8 mouse cellular contexts compared by ENCODE assay signal in the genomic region with DNA sequence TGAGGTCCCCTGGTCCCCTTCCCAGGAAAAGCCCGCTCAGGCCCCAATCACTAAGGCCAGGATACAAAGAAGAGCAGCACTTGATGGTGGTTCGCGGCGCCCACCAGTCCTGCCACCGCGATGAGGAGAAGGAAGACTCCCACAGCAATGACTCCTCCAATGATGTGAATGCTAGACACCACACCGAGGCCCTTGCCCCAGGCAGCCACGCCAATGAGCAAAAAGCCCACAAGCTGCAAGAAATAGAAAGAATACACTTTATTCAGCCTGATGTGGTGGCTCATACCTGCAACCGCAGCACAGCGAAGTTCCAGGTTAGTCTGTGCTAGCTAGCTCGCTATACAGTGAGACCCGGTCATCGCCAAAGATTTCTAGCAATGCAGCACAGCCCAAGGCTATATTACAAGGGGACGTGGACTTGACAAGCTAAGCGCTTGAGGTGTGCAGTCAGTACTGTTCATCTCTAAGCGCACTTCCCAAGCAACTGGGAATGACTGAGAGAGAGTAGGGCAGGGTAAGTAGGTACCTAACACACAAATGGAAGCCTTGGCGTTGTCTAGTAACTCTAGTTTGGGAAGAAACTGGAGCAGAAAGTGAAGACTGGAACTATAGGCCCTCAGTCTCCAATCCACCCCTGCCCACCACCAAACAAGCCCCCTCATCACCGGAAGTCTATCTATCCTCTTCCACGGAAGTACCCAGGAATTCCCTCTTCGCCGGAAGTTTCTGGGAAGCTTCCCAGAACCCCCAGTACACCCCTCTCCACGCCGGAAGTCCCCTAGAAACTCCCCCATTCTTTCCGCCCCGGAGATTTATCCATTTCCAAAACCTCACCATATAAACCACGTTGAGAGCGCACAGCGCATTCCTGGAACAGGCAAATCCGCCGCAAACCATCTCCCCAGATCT. TPM values are rescaled to one million over a fixed set of nuclear protein-coding genes. Genes with fewer than 3 reads are reported as not detected.
DNase-seq lines count a peak whose midpoint lies in the region; ATAC-seq and TF ChIP-seq lines count a peak whose summit lies in the region.

No protein-coding gene starts in this region.

- peaks cover 35% of the 10 kb centered on the region for H3K36me3 ChIP-seq in kidney, postnatal 0 days (ENCODE audit: insufficient read depth, low read length)
- H3K36me3 ChIP-seq in embryonic facial prominence, embryonic 15.5 days, result peaks cover 41% of the 10 kb centered on the region
- peaks cover 42% of the 10 kb centered on the region for H3K36me3 ChIP-seq in limb, embryonic 13.5 days

- H3K9me3 ChIP-seq in kidney, postnatal 0 days (replicated peaks; ENCODE audit: low read length), result no peaks in the 10 kb centered on the region
- H3K9me3 ChIP-seq in embryonic facial prominence, embryonic 15.5 days (replicated peaks), result no peaks in the 10 kb centered on the region
- no peaks in the 10 kb centered on the region for H3K9me3 ChIP-seq in limb, embryonic 13.5 days

- H3K27ac ChIP-seq in kidney, postnatal 0 days, result peak overlapping the region; percentile 91
- H3K27ac ChIP-seq in embryonic facial prominence, embryonic 15.5 days (replicated peaks), result peak overlapping the region; percentile 95
- H3K27ac ChIP-seq in limb, embryonic 13.5 days, result peak overlapping the region; percentile 89

- peak overlapping the region; percentile 71 for H3K9ac ChIP-seq in kidney, postnatal 0 days (ENCODE audit: low read depth, low read length)
- peak overlapping the region; percentile 59 for H3K9ac ChIP-seq in embryonic facial prominence, embryonic 15.5 days
- H3K9ac ChIP-seq in limb, embryonic 13.5 days, result peak overlapping the region; percentile 78

- no peak for TF ChIP-seq CTCF in kidney, postnatal 0 days (IDR thresholded peaks at IDR 0.05; ENCODE audit: low read depth)

- DNase-seq in kidney, postnatal 0 days (ENCODE audit: low spot score), result peak; percentile 79
- no peak for DNase-seq in kidney, postnatal 10 days
- peak; percentile 72 for DNase-seq in MN1 (ENCODE audit: low spot score)
- DNase-seq in adrenal gland, adult (ENCODE audit: inconsistent age in 2 of 2, low spot score in 1 of 2), result no peak
- DNase-seq in gastrocnemius, adult 8-10 months (ENCODE audit: low spot score in 2 of 2), result no peak

- H3K4me2 ChIP-seq in kidney, postnatal 0 days (ENCODE audit: low read length), result peak overlapping the region; percentile 73
- H3K4me2 ChIP-seq in embryonic facial prominence, embryonic 15.5 days (replicated peaks), result peak overlapping the region; percentile 67
- peak overlapping the region; percentile 98 for H3K4me2 ChIP-seq in limb, embryonic 13.5 days (replicated peaks)

- 6% methylated on average over 30 of the region's 30 CpGs for WGBS in kidney, postnatal 0 days
- 7% methylated on average over 30 of the region's 30 CpGs for WGBS in embryonic facial prominence, embryonic 15.5 days
- WGBS in limb, embryonic 13.5 days, result 7% methylated on average over 30 of the region's 30 CpGs

- peak overlapping the region; percentile 72 for H3K4me3 ChIP-seq in kidney, postnatal 0 days (replicated peaks; ENCODE audit: low read depth, low read length)
- H3K4me3 ChIP-seq in embryonic facial prominence, embryonic 15.5 days (replicated peaks), result peak overlapping the region; percentile 73
- peak overlapping the region; percentile 68 for H3K4me3 ChIP-seq in limb, embryonic 13.5 days

- ATAC-seq in kidney, postnatal 0 days (replicated peaks; ENCODE audit: low FRiP score, low read depth), result peak; percentile 22; the same call in 1 of the 2 replicates
- peak; percentile 58 for ATAC-seq in embryonic facial prominence, embryonic 15.5 days (ENCODE audit: insufficient number of reproducible peaks, low FRiP score, low TSS enrichment, low read depth)
- ATAC-seq in limb, embryonic 13.5 days (ENCODE audit: low FRiP score, low read depth), result peak; percentile 73
- 0 out of 2 replicates have a peak, but pooled peaks have one; percentile 8 for ATAC-seq in neutrophil, adult 5-6 weeks (ENCODE audit: extremely low read depth, insufficient number of reproducible peaks, low FRiP score, poor library complexity, severe bottlenecking)

- H3K27me3 ChIP-seq in kidney, postnatal 0 days (ENCODE audit: insufficient read depth, low read length), result no peaks in the 10 kb centered on the region
- H3K27me3 ChIP-seq in embryonic facial prominence, embryonic 15.5 days, result no peaks in the 10 kb centered on the region
- H3K27me3 ChIP-seq in limb, embryonic 13.5 days, result no peaks in the 10 kb centered on the region

- peaks cover 21% of the 10 kb centered on the region for H3K4me1 ChIP-seq in kidney, postnatal 0 days (replicated peaks; ENCODE audit: insufficient read depth, low read length)
- H3K4me1 ChIP-seq in embryonic facial prominence, embryonic 15.5 days, result peaks cover 30% of the 10 kb centered on the region
- peaks cover 32% of the 10 kb centered on the region for H3K4me1 ChIP-seq in limb, embryonic 13.5 days

RNA-seq across cellular contexts. Expression of gene Tspan31, which starts 0.5 kb away (rescaled TPM):
- polyA plus RNA-seq in kidney, postnatal 0 days (2015; fragmentation: Nextera tagmentation; extraction: Ambion mirVana), result 157 and 171 TPM in 2 replicates
- polyA plus RNA-seq in embryonic facial prominence, embryonic 15.5 days (2015; fragmentation: Nextera tagmentation; extraction: Ambion mirVana), result 175 and 177 TPM in 2 replicates
- 174 and 188 TPM in 2 replicates for polyA plus RNA-seq in limb, embryonic 13.5 days (2015; fragmentation: Nextera tagmentation; extraction: Ambion mirVana)
- total RNA-seq in neutrophil, adult 5-6 weeks (2017), result 21.9 and 23.5 TPM in 2 replicates
- total RNA-seq in gastrocnemius, adult 8-10 months (2022), result 10 to 100 TPM; 21.0 to 24.9 (median 21.5) TPM

RNA-seq across cellular contexts. Expression of gene Agap2, which starts 5.5 kb away (rescaled TPM):
- polyA plus RNA-seq in kidney, postnatal 0 days (2015; fragmentation: Nextera tagmentation; extraction: Ambion mirVana), result 0.04 and 0.09 TPM in 2 replicates
- polyA plus RNA-seq in embryonic facial prominence, embryonic 15.5 days (2015; fragmentation: Nextera tagmentation; extraction: Ambion mirVana), result 0.45 and 0.49 TPM in 2 replicates
- 0.29 and 0.43 TPM in 2 replicates for polyA plus RNA-seq in limb, embryonic 13.5 days (2015; fragmentation: Nextera tagmentation; extraction: Ambion mirVana)
- total RNA-seq in neutrophil, adult 5-6 weeks (2017), result 54.4 and 60.8 TPM in 2 replicates
- 1 to 10 TPM in 2 of 4 experiments, under 1 TPM in 2; 0.60 to 1.7 (median 1.0) TPM for total RNA-seq in gastrocnemius, adult 8-10 months (2022)

RNA-seq across cellular contexts. Expression of gene Cdk4, which starts 6.2 kb away (rescaled TPM):
- polyA plus RNA-seq in kidney, postnatal 0 days (2015; fragmentation: Nextera tagmentation; extraction: Ambion mirVana), result 1,113 and 1,153 TPM in 2 replicates
- polyA plus RNA-seq in embryonic facial prominence, embryonic 15.5 days (2015; fragmentation: Nextera tagmentation; extraction: Ambion mirVana), result 1,372 and 1,398 TPM in 2 replicates
- polyA plus RNA-seq in limb, embryonic 13.5 days (2015; fragmentation: Nextera tagmentation; extraction: Ambion mirVana), result 2,027 and 2,061 TPM in 2 replicates
- 25.9 and 31.7 TPM in 2 replicates for total RNA-seq in neutrophil, adult 5-6 weeks (2017)
- total RNA-seq in gastrocnemius, adult 8-10 months (2022), result 10 to 100 TPM; 41.3 to 46.4 (median 43.8) TPM

RNA-seq across cellular contexts. Expression of gene March9, which starts 9.6 kb away (rescaled TPM):
- 1.6 and 1.9 TPM in 2 replicates for polyA plus RNA-seq in kidney, postnatal 0 days (2015; fragmentation: Nextera tagmentation; extraction: Ambion mirVana)
- 1.8 and 2.4 TPM in 2 replicates for polyA plus RNA-seq in embryonic facial prominence, embryonic 15.5 days (2015; fragmentation: Nextera tagmentation; extraction: Ambion mirVana)
- 1.5 and 1.8 TPM in 2 replicates for polyA plus RNA-seq in limb, embryonic 13.5 days (2015; fragmentation: Nextera tagmentation; extraction: Ambion mirVana)
- 0.98 and 1.9 TPM in 2 replicates for total RNA-seq in neutrophil, adult 5-6 weeks (2017)
- total RNA-seq in gastrocnemius, adult 8-10 months (2022), result 1 to 10 TPM in 1 of 4 experiments, under 1 TPM in 3; 0.17 to 1.3 (median 0.76) TPM

RNA-seq across cellular contexts. Expression of gene Cyp27b1, which starts 21.5 kb away (rescaled TPM):
- polyA plus RNA-seq in kidney, postnatal 0 days (2015; fragmentation: Nextera tagmentation; extraction: Ambion mirVana), result 38.9 and 58.0 TPM in 2 replicates
- 0.13 and 0.41 TPM in 2 replicates for polyA plus RNA-seq in embryonic facial prominence, embryonic 15.5 days (2015; fragmentation: Nextera tagmentation; extraction: Ambion mirVana)
- polyA plus RNA-seq in limb, embryonic 13.5 days (2015; fragmentation: Nextera tagmentation; extraction: Ambion mirVana), result 0.10 and 0.15 TPM in 2 replicates
- total RNA-seq in neutrophil, adult 5-6 weeks (2017), result not detected in 2 replicates
- total RNA-seq in gastrocnemius, adult 8-10 months (2022), result not detected

Comparison
In these comparisons a context has a peak if more than half of its experiments do, and no peak if none do; other contexts are left out.
1. DNase-seq: peak in kidney, postnatal 0 days (single experiment) and MN1 (single experiment); none in kidney, postnatal 10 days (single experiment), adrenal gland, adult (0 of 2) and gastrocnemius, adult 8-10 months (0 of 2).
2. ATAC-seq: peak in every context shown above with its lines; median percentile 73 in limb, embryonic 13.5 days; 58 in embryonic facial prominence, embryonic 15.5 days; 22 in kidney, postnatal 0 days; 8 in neutrophil, adult 5-6 weeks.
3. Peak in every context shown above with its lines, with median percentiles within 50 percentile points of each other: H3K27ac ChIP-seq, H3K4me2 ChIP-seq, H3K4me3 ChIP-seq and H3K9ac ChIP-seq.